Mouse (Mus musculus) monocyte, adult 5-6 weeks (primary cell): ENCODE data around the gene Rtp3. TPM values are rescaled to one million over a fixed set of nuclear protein-coding genes. Genes with fewer than 3 reads are reported as not detected.

Source experiments
- ATAC-seq: fragments of 153-309, 156-312 bp; replicated peaks from 2 replicates; pipeline ENCODE4 v1.8.0; 2017; ENCODE audit warnings: mild to moderate bottlenecking; ENCODE audit not compliant: low TSS enrichment, insufficient number of reproducible peaks, severe bottlenecking, poor library complexity, low FRiP score
- total RNA-seq: library from RNA; stranded (forward); fragments of 200-1000, 200-491, 200-594 nt; gene quantifications from 3 replicates; pipeline ENCODE4 v1.2.3, GENCODE M21; 2017

Gene Rtp3
- total RNA-seq, 1 experiment from 2014 or later = not detected

DNA sequence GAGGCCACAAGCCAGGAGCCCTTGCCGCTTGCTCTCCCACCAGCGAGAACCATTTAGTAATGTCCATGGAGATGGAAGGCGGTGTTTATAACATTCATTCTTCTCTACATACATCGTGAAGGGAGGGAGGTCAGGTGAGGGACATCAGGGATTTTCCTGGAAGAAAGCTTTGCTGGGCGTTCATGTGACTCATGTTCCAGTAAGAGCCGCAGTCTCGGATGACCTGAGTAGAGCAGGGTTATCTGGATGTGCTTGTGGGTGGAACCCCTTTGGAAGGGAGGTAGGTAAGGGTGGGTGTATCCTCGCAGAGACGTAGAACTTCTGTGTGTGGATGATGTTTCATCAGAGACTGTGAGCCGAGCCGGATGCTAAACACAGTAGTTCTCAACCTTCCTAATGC, 39.0 kb downstream of the Rtp3 start, which contains the start of gene Lrrc2:
Gene Lrrc2 (plus strand): TSS at position 149 of the 400 bp plus-strand sequence.
- ATAC-seq = no peak

DNA sequence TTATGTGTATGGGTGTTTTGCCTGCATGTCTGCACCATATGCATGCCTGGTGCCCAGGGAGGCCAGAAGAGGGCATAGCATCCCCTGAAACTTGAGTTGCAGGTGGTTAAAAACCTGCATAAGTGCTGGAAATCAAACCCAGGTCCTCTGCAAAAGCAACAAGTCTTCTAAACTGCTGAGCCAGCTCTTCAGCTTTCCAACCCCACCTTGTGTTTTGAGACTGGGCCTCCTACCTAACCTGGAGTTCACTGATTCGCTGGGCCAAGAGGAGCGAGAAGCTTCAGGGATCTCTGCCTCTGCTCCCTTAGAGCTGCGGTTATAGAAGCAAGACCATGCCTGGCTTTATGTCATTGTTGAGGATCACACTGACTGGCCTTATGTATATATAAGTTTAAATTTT, 40.3 kb downstream of the Rtp3 start:
- ATAC-seq = no peak

DNA sequence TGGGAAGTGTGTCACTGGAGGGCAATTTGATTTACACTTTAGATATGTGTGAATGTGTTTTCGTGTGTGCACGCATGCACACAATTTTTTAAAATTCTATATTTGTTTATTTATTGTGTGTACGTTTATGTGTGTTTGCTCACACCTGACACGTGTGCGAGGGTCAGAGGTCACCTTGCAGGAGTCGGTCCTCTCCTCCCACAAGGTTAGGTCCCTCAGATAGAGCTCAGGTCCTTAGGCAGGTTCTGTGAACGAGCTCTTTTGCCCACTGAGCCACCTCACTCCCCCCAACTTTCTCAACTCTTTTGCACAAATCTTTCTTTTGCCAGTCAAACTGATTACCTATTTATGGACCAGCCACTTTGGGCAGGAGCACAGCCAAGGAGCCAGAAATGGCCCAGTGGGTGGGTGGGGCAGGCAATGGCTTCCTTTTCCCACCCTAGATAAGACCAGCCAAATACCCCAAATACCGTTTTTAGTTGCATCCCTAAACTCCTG, 41.5 kb downstream of the Rtp3 start:
- ATAC-seq = no peak

DNA sequence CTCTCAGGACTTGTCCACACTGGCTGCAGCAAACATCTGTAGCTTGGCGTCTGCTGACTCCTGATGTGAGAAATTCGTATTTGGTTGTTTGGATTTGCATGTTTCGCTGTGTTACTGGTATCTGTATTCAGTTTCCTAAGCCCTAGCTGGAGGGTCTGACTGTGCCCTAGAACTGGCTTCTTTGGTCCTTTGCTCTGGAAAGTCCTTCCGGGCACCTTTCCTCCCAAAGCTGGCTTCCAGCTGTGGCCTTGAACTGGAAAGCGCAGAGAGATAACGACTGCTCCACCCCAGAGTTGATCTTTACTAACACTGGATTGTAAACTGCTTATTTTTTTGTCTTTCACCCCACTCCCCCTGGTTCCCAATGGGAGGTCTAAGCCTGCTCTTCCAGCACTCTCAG, 42.5 kb downstream of the Rtp3 start:
- no peak for ATAC-seq

DNA sequence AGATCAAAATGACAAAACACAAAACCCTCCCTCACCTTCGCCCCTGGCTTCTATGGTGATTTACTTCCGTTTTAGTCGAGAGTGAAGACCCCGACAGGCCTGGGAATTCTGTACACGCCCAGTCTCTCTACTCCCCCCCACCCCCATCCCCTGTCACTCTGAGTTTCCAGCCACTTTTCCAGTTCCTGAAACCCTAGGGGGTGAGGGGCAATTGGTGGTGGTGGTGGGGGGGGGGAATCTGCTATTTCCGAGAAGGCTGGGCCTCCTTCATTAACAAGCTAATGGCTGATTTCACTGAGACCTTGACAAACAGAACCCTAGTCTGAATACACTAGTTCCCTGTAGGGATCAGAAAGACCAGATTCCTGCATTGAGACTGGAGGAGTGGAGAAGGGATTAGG, 43.1 kb downstream of the Rtp3 start:
- no peak for ATAC-seq

DNA sequence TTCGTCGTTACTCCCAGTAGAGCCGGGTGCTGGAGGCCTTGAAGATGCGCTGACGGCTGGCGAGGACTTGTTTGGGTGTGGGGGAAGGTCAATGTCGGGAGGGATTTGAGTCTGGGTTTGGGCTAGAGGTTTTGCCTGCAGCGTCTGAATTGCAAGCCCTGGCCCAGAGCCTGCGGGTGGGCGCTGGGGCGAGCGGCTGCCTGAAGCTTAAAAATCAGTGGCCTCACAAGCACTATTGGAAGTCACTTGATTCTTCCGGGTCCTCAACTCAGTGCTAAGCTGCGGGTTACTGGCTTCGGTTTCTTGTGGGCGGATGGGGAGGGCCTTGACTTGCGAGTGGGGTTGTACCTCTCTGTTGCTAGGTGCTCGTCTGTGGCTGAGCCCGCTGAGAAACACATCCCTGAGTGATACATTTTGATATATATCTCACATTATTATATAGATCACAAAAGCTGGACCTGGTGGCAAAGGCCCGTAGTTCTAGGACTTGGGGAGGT, 43.8 kb downstream of the Rtp3 start:
- ATAC-seq = no peak

DNA sequence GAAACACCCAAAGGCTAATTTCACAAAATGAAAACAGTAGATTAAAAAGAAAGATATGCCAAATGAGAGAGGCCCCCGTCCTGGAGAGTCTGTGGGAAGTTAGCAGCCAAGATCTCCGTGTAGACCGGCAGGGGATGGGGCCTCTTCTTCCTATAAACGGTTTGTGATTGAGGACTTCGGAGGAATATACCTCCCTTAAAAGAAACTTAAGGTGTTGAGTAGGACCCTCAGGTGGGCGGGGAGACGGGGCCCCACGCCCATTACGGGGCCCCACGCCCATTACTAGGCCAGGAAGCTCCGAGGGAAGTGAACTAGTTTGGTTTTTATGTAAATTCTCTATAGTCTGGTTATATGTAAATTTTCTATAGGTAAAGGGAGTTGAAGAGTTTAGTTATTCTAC, 44.5 kb downstream of the Rtp3 start, which contains the start of gene Tdgf1:
Gene Tdgf1 (minus strand): TSS at position 233 of the 400 bp plus-strand sequence.
- ATAC-seq = no peak

DNA sequence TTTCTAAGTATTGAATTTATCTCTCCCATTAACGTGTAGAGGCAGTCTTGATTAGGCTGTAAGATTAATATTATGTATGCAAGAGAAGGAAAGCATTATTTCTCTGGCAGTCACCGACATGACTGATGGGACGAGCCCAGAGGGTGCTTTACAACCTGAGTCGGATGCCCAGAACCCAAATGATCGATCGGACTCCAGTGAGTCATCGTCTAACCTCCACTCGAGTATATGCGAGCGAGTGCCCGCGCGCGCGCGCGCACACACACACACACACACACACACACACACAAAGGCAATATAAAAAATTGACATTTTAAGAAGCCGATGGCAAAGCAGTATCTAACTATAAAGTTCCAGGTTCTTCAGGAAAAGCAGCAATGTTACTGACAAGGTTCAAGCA, 45.0 kb downstream of the Rtp3 start:
- no peak for ATAC-seq

DNA sequence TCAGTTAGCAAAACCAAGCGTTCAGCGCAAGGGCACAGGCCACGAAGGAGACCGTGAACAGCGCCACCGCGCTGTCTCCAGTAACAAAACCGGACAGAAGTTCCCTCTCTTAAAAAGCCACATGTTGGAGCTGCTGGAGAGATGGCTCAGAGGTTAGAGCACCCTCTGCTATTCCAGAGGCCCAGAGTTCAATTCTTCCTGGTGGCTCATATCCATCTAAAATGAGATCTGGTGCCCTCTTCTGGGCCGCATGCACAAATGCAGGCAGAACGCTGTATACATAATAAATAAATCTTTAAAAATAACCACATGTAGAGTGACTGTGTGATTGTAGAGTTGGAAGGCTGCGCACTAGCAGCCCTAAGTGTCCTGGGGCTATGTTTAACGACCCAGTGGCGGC, 46.1 kb downstream of the Rtp3 start:
- ATAC-seq = no peak

DNA sequence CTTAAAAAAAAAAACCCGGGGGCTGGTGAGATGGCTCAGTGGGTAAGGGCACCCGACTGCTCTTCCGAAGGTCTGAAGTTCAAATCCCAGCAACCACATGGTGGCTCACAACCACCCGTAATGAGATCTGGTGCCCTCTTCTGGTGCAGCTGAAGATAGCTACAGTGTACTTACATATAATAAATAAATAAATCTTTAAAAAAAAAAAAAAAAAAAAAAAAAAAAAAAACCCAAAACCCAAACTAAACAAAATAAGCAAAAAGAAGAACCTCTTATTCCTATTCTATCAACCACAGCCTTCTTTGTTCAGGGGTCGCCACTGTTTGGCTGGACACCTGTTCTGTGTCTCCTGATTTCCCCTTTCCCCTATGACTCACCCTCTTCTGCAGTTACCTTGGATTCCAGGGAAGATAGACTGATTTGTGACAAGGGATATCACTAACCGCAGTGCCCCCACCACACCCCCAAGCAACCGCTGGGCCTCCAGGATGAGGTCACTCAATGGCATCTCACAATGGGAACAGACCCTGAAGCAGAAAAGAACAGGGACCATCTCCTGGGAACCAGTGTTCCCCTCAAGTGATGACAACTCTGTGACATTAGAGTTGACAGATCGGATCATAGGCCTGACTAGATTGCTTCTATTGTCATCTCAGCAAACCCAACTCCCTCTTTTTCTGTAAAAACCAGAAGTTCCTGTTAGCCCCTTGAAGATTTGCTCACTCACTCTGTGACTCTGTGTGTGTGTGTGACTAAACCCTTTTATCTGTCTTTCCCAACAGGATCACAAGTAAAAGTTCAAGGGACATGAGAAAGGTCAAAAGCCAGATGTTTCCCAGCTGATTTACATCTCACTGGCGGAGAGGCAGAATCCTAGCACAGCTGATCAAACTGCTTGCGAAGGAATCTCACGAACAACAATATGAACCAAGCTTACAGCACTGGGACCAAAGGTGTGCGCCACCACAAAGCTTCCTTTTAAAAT, 52.6 kb downstream of the Rtp3 start:
- ATAC-seq = no peak

DNA sequence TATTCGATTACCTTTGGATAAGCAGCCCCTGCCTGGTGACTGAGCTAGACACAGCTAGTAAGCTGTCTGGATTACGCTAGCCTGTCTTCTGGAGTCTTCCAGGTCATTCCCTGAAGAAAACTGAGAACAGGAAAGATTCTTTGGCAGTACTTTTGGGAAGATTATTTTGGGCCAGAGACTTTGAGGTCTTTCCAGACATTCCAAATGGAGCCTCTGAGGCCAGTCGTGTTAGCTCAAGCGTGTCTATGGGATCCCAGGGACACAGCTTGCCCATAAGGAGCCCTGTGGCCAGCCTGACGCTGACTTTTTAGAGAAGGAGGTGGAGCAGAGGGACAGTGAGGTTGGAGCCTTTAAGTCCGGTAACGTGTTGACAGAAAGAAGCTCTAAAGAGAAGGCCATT, 54.4 kb downstream of the Rtp3 start:
- ATAC-seq = no peak

Other genes with a start within 250 kb of the Rtp3 start
- gene Myl3, start 248.7 kb downstream of the Rtp3 start, total RNA-seq = 0.49 TPM in 1 of 3 replicates, not detected in the others
- gene Pth1r, start 243.4 kb downstream of the Rtp3 start, total RNA-seq = 1.1 TPM in 1 of 3 replicates, not detected in the others
- gene Prss42, start 192.4 kb downstream of the Rtp3 start, total RNA-seq = not detected in 3 replicates
- gene Prss44, start 176.6 kb downstream of the Rtp3 start, total RNA-seq = not detected in 3 replicates
- not detected in 3 replicates for gene Prss43, start 163.9 kb downstream of the Rtp3 start, total RNA-seq
- gene Prss45, start 156.0 kb downstream of the Rtp3 start, total RNA-seq = not detected in 3 replicates
- not detected in 3 replicates for gene Prss46, start 146.1 kb downstream of the Rtp3 start, total RNA-seq
- gene Prss50, start 132.6 kb downstream of the Rtp3 start, total RNA-seq = not detected in 3 replicates
- gene Als2cl, start 110.7 kb downstream of the Rtp3 start, total RNA-seq = 0.43 to 0.97 TPM (median 0.86 TPM) in 3 replicates
- 0.19 TPM in 1 of 3 replicates, not detected in the others for gene Tmie, start 110.5 kb downstream of the Rtp3 start, total RNA-seq
- not detected in 3 replicates for gene Fam240a, start 73.7 kb downstream of the Rtp3 start, total RNA-seq
- gene Tdgf1, start 44.4 kb downstream of the Rtp3 start, total RNA-seq = not detected in 3 replicates
- not detected in 3 replicates for gene Lrrc2, start 39.0 kb downstream of the Rtp3 start, total RNA-seq
- 0.39 to 1.6 TPM in 2 of 3 replicates, not detected in the other for gene Ltf, start 28.7 kb upstream of the Rtp3 start, total RNA-seq
- gene Ccrl2, start 66.9 kb upstream of the Rtp3 start, total RNA-seq = 45.5 to 87.2 TPM (median 46.4 TPM) in 3 replicates
- 154 to 232 TPM (median 168 TPM) in 3 replicates for gene Lrrfip2, start 127.0 kb upstream of the Rtp3 start, total RNA-seq